ENCODE assay signal across 9 mouse cellular contexts in genomic region chr4:127251963-127252585, GRCm38 (mm10). TPM values are rescaled to one million over a fixed set of nuclear protein-coding genes. Genes with fewer than 3 reads are reported as not detected.
DNase-seq lines count a peak whose midpoint lies in the region; ATAC-seq and TF ChIP-seq lines count a peak whose summit lies in the region.
"Had no signal": no experiment of that assay in that cellular context is flagged by ENCODE, and none has a peak within 500 bp of the region (broad histone marks: within the 10 kb centered on the region; RNA-seq: fewer than 3 reads in every experiment).

No protein-coding gene starts in this region.

- DNase-seq in limb, embryonic 10.5 days (ENCODE audit: low spot score) = no peak
- DNase-seq in brain, adult 2 months (ENCODE audit: low read depth, low spot score) = peak; percentile 78
- peak; percentile 61 for DNase-seq in gastrocnemius, postnatal 25 days
- DNase-seq in kidney, adult 2 months = peak; percentile 91
- DNase-seq in thymus, adult 2 months = no peak

- H3K36me3 ChIP-seq in limb, embryonic 15.5 days = peaks cover 21% of the 10 kb centered on the region
- H3K36me3 ChIP-seq in limb, embryonic 10.5 days = peaks cover 24% of the 10 kb centered on the region
- no peaks in the 10 kb centered on the region for H3K36me3 ChIP-seq in kidney, adult 2 months (ENCODE audit: control insufficient read depth, insufficient read depth, low read length)
- H3K36me3 ChIP-seq in lung, embryonic 16.5 days (ENCODE audit: control insufficient read depth, insufficient read depth, low read length) = peaks cover 4% of the 10 kb centered on the region
- H3K36me3 ChIP-seq in thymus, adult 2 months (ENCODE audit: control insufficient read depth, insufficient read depth, low read length) = no peaks in the 10 kb centered on the region

- TF ChIP-seq POLR2A in kidney, adult 2 months (IDR thresholded peaks at IDR 0.05; ENCODE audit: low read depth, low read length) = no peak
- TF ChIP-seq POLR2A in thymus, adult 2 months (IDR thresholded peaks at IDR 0.05; ENCODE audit: control insufficient read depth, extremely low read depth, insufficient read depth, low read length, poor library complexity) = no peak

- no peak overlapping the region for H3K4me3 ChIP-seq in limb, embryonic 15.5 days
- H3K4me3 ChIP-seq in limb, embryonic 10.5 days = no peak overlapping the region
- peak overlapping the region; percentile 2; the same call in 1 of the 2 replicates for H3K4me3 ChIP-seq in kidney, adult 2 months (ENCODE audit: insufficient read depth, low read depth, low read length)
- H3K4me3 ChIP-seq in lung, embryonic 16.5 days (ENCODE audit: low read length) = no peak overlapping the region
- no peak overlapping the region for H3K4me3 ChIP-seq in thymus, adult 2 months (ENCODE audit: control insufficient read depth, insufficient read depth, low read length)
- H3K4me3 ChIP-seq: midbrain, embryonic 12.5 days had no signal

- no peak overlapping the region for H3K9ac ChIP-seq in limb, embryonic 15.5 days
- H3K9ac ChIP-seq in lung, embryonic 16.5 days (ENCODE audit: low read length) = no peak overlapping the region
- H3K9ac ChIP-seq: midbrain, embryonic 12.5 days had no signal

- H3K4me2 ChIP-seq in limb, embryonic 15.5 days = peak overlapping the region; percentile 7; the same call in 1 of the 2 replicates
- no peak overlapping the region for H3K4me2 ChIP-seq in lung, embryonic 16.5 days (ENCODE audit: low read depth, low read length)
- H3K4me2 ChIP-seq: midbrain, embryonic 12.5 days had no signal

- peaks cover 7% of the 10 kb centered on the region; the same call in 1 of the 2 replicates for H3K4me1 ChIP-seq in limb, embryonic 15.5 days
- H3K4me1 ChIP-seq in limb, embryonic 10.5 days = no peaks in the 10 kb centered on the region
- peaks cover 6% of the 10 kb centered on the region; the same call in 1 of the 2 replicates for H3K4me1 ChIP-seq in kidney, adult 2 months (ENCODE audit: control insufficient read depth, insufficient read depth, low read length)
- peaks cover 9% of the 10 kb centered on the region for H3K4me1 ChIP-seq in lung, embryonic 16.5 days (replicated peaks; ENCODE audit: control insufficient read depth, insufficient read depth, low read length)
- H3K4me1 ChIP-seq in thymus, adult 2 months (replicated peaks; ENCODE audit: control insufficient read depth, insufficient read depth, low read length) = no peaks in the 10 kb centered on the region
- H3K4me1 ChIP-seq: midbrain, embryonic 12.5 days had no signal

- peak; percentile 27; the same call in 1 of the 2 replicates for ATAC-seq in limb, embryonic 15.5 days (ENCODE audit: insufficient number of reproducible peaks, low FRiP score, low TSS enrichment, low read depth)
- peak; percentile 74 for ATAC-seq in lung, embryonic 16.5 days (ENCODE audit: low read depth)
- ATAC-seq in activated CD4-positive, CD25-positive, alpha-beta regulatory T cell, adult 4 months = no peak

- no peak for TF ChIP-seq CTCF in kidney, adult 2 months (conservative IDR thresholded peaks at IDR 0.05; ENCODE audit: insufficient read depth, insufficient read length, low read depth, low read length)
- TF ChIP-seq CTCF in thymus, adult 2 months (IDR thresholded peaks at IDR 0.05; ENCODE audit: borderline replicate concordance, control insufficient read depth, extremely low read depth, insufficient read depth, low read length, poor library complexity) = no peak

- H3K9me3 ChIP-seq in limb, embryonic 15.5 days = no peaks in the 10 kb centered on the region
- no peaks in the 10 kb centered on the region for H3K9me3 ChIP-seq in limb, embryonic 10.5 days (replicated peaks)
- no peaks in the 10 kb centered on the region for H3K9me3 ChIP-seq in lung, embryonic 16.5 days (ENCODE audit: control insufficient read depth, low read length)
- H3K9me3 ChIP-seq: midbrain, embryonic 12.5 days had no signal

- H3K27ac ChIP-seq in limb, embryonic 15.5 days = peak overlapping the region; percentile 43; the same call in 1 of the 2 replicates
- no peak overlapping the region for H3K27ac ChIP-seq in limb, embryonic 10.5 days
- H3K27ac ChIP-seq in kidney, adult 2 months (ENCODE audit: insufficient read depth, low read depth, low read length) = peak overlapping the region; percentile 54
- peak overlapping the region; percentile 31; the same call in 1 of the 2 replicates for H3K27ac ChIP-seq in lung, embryonic 16.5 days (ENCODE audit: low read length)
- no peak overlapping the region for H3K27ac ChIP-seq in thymus, adult 2 months (ENCODE audit: control insufficient read depth, insufficient read depth, low read length)
- H3K27ac ChIP-seq: midbrain, embryonic 12.5 days had no signal

- 55% methylated on average over 22 of the region's 22 CpGs for WGBS in limb, embryonic 15.5 days
- WGBS in limb, embryonic 10.5 days = 68% methylated on average over 22 of the region's 22 CpGs
- WGBS in kidney, adult 2 months = 33% methylated on average over 22 of the region's 22 CpGs
- WGBS in lung, embryonic 16.5 days = 39% methylated on average over 22 of the region's 22 CpGs
- 45% methylated on average over 22 of the region's 22 CpGs for WGBS in thymus, adult 2 months

- H3K27me3 ChIP-seq in limb, embryonic 15.5 days = no peaks in the 10 kb centered on the region
- H3K27me3 ChIP-seq in limb, embryonic 10.5 days (ENCODE audit: low read depth, poor library complexity, severe bottlenecking) = no peaks in the 10 kb centered on the region
- no peaks in the 10 kb centered on the region for H3K27me3 ChIP-seq in kidney, adult 2 months (replicated peaks; ENCODE audit: control insufficient read depth, insufficient read depth, low read length)
- no peaks in the 10 kb centered on the region for H3K27me3 ChIP-seq in lung, embryonic 16.5 days (ENCODE audit: control insufficient read depth, insufficient read depth, low read depth, low read length)
- H3K27me3 ChIP-seq in thymus, adult 2 months (ENCODE audit: control insufficient read depth, insufficient read depth, low read length) = no peaks in the 10 kb centered on the region
- H3K27me3 ChIP-seq: midbrain, embryonic 12.5 days had no signal

RNA-seq across cellular contexts. Expression of gene Smim12, which starts 8.5 kb away (rescaled TPM):
- 53.0 and 53.1 TPM in 2 replicates for polyA plus RNA-seq in limb, embryonic 15.5 days (2015; fragmentation: Nextera tagmentation; extraction: Ambion mirVana)
- 82.6 and 84.9 TPM in 2 replicates for polyA plus RNA-seq in limb, embryonic 10.5 days (2016; fragmentation: Nextera tagmentation; extraction: Ambion mirVana)
- 10 to 100 TPM; 32.7 to 33.4 TPM for total RNA-seq in gastrocnemius, postnatal 25 days (2021)
- 48.8 and 49.9 TPM in 2 replicates for polyA plus RNA-seq in kidney, adult 2 months (2012; rRNA removed)
- 58.1 and 64.5 TPM in 2 replicates for polyA plus RNA-seq in lung, embryonic 16.5 days (2015; fragmentation: Nextera tagmentation; extraction: Ambion mirVana)
- 10 to 100 TPM; 42.1 to 43.4 TPM for polyA plus RNA-seq in activated CD4-positive, CD25-positive, alpha-beta regulatory T cell, adult 4 months (2017; shearing (Covaris generic))
- polyA plus RNA-seq in thymus, adult 2 months (2012; rRNA removed) = 28.9 and 32.5 TPM in 2 replicates

Comparison
In these comparisons a context has a peak if more than half of its experiments do, and no peak if none do; other contexts are left out.
1. H3K27ac ChIP-seq: peak in limb, embryonic 15.5 days (single experiment), kidney, adult 2 months (single experiment) and lung, embryonic 16.5 days (single experiment); none in limb, embryonic 10.5 days (single experiment) and thymus, adult 2 months (single experiment).
2. DNase-seq: peak in brain, adult 2 months (single experiment), gastrocnemius, postnatal 25 days (single experiment) and kidney, adult 2 months (single experiment); none in limb, embryonic 10.5 days (single experiment) and thymus, adult 2 months (single experiment).